Mouse (Mus musculus) liver, postnatal 0 days (tissue): ENCODE results near the gene Zbtb20. TPM values are rescaled to one million over a fixed set of nuclear protein-coding genes. Genes with fewer than 3 reads are reported as not detected.

Source experiments
- ATAC-seq: fragments of 200-750 bp; cut with Nextera tagmentation; 2 replicates; pipeline ENCODE4 v1.8.0; 2017; ENCODE audit warnings: mild to moderate bottlenecking, moderate library complexity
- DNase-seq: peaks from one replicate; pipeline ENCODE4 v3.0.0-alpha.2; 2016
- H3K27ac ChIP-seq: fragments of 300-500 bp; sonication (generic); 2 replicates; pipeline ENCODE4 v1.5.1; 2014; ENCODE audit warnings: antibody characterized with exemption, moderate library complexity, mild to moderate bottlenecking, low read depth
- H3K27me3 ChIP-seq: fragments of 300-500 bp; sonication (generic); 2 replicates; pipeline ENCODE4 v1.6.1; 2014; ENCODE audit warnings: low read length, control low read depth, mixed read lengths; ENCODE audit not compliant: insufficient read depth
- H3K36me3 ChIP-seq: fragments of 300-500 bp; sonication (generic); replicated peaks from 2 replicates; pipeline ENCODE4 v1.6.1; 2014; ENCODE audit warnings: mild to moderate bottlenecking, control low read depth, low read length, moderate library complexity, mixed read lengths; ENCODE audit not compliant: insufficient read depth
- H3K4me1 ChIP-seq: fragments of 300-500 bp; sonication (generic); 2 replicates; pipeline ENCODE4 v1.6.1; 2014; ENCODE audit warnings: antibody characterized with exemption, mild to moderate bottlenecking, control low read depth; ENCODE audit not compliant: insufficient read depth
- H3K4me2 ChIP-seq: fragments of 300-500 bp; sonication (generic); 2 replicates; pipeline ENCODE4 v1.6.1; 2014; ENCODE audit warnings: low read depth, mild to moderate bottlenecking, low read length, moderate library complexity, mixed read lengths
- H3K4me3 ChIP-seq: fragments of 300-500 bp; sonication (generic); 2 replicates; pipeline ENCODE4 v1.5.1; 2014; ENCODE audit warnings: low read depth, low read length
- H3K9ac ChIP-seq: fragments of 300-500 bp; sonication (generic); replicated peaks from 2 replicates; pipeline ENCODE4 v1.6.1; 2014; ENCODE audit warnings: mild to moderate bottlenecking, moderate library complexity
- H3K9me3 ChIP-seq: fragments of 300-500 bp; sonication (generic); 2 replicates; pipeline ENCODE4 v1.6.1; 2016; ENCODE audit warnings: mild to moderate bottlenecking, control low read depth, low read length, mixed read lengths
- CTCF ChIP-seq: sonication (generic); IDR thresholded peaks from 2 replicates; pipeline ENCODE4 v1.5.1; 2016; ENCODE audit warnings: antibody characterized with exemption, low read depth
- EP300 ChIP-seq: IDR thresholded peaks from 2 replicates; pipeline ENCODE4 v1.6.1; 2016; ENCODE audit warnings: antibody characterized with exemption, low read depth, mild to moderate bottlenecking
- WGBS: fragments of 180-500 bp; shearing (Covaris S2); extraction: QIAGEN DNeasy Blood & Tissue Kit; methylation state at CpG from one replicate; pipeline ENCODE4 v1.1.7; 2014; ENCODE audit not compliant: insufficient replicate concordance; 5-methylcytosine and 5-hydroxymethylcytosine counted together
- polyA plus RNA-seq: library from polyadenylated mRNA; unstranded; fragments of >200 nt; fragmentation: Nextera tagmentation; extraction: Ambion mirVana; gene quantifications from 2 replicates; pipeline ENCODE4 v1.2.1, GENCODE M21; 2015

Zbtb20 gene
- polyA plus RNA-seq, 1 experiment from 2014 or later: 9.2 TPM

DNA sequence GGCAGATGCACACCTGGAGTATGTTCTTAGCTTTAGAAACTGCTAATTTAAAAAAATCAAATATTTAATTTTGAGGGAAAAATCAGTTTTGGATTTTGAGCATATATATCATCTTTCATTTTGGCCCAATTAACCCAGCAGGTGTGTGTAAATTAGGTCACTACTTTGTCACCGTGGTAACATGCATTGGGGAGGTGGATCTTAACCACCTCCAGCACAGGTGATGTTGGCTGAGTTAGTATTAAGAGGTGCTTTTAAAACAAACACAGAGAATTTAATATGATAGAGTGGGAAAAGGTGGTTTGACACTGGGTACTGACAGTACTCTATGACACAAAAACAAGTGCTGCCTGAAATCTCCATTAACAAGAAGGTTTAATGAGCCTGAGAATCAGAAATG lies 218.5 kb downstream of the Zbtb20 start:
- no peaks in the 10 kb centered on the region for H3K27me3 ChIP-seq
- ATAC-seq (no peak), DNase-seq (no peak)
- H3K9ac ChIP-seq: no peak overlapping the region
- no peaks in the 10 kb centered on the region for H3K4me1 ChIP-seq
- no peaks in the 10 kb centered on the region for H3K36me3 ChIP-seq
- no peak overlapping the region for H3K27ac ChIP-seq
- no peak overlapping the region for H3K4me2 ChIP-seq
- 77% methylated on average over 1 of the region's 1 CpGs for WGBS
- H3K9me3 ChIP-seq: no peaks in the 10 kb centered on the region
- TF ChIP-seq CTCF: no peak
- no peak for TF ChIP-seq EP300
- no peak overlapping the region for H3K4me3 ChIP-seq

DNA sequence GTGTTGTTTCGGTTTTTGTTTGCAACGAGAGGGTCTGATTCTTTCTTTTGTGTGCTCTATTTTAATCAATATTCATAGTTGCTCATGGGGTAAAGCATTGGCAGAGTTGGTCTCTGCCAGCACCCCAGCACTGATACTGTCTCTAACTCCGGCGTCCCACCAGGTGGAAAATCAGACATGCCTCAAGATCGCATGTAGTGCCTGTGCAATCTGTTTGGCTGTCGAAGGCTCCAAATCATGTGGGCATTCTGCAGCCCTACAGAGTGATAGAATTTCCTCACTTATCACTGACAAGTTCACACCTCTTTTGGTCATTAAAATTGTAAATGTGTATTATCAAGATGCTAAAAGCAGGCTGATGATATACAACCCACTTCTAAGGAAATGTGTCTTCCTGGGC lies 219.1 kb downstream of the Zbtb20 start:
- H3K4me1 ChIP-seq: no peaks in the 10 kb centered on the region
- TF ChIP-seq CTCF (no peak), EP300 (no peak)
- no peak overlapping the region for H3K4me2 ChIP-seq

DNA sequence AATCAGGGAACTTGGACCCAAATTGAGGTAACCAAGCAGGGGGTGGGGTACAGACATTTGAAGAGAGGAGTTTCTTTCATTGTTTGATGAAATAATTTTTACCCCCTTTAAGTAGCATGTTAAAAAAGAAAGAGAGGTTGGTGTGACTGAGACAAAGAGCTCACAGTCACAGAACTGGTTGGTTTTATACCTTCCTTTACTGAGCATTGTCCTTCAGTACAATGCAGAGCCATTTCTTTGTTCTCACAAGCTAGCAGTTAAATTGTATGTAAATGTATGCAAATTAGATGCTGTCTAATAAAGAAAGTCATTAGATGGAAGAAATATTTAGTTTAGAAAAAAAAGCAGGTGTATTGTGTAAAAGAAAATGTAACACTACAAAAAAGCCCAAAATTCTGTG lies 220.4 kb downstream of the Zbtb20 start:
- Histone ChIP-seq H3K4me1 (no peaks in the 10 kb centered on the region), H3K9ac (no peak overlapping the region), H3K9me3 (no peaks in the 10 kb centered on the region), H3K27me3 (no peaks in the 10 kb centered on the region), H3K4me2 (no peak overlapping the region), H3K36me3 (no peaks in the 10 kb centered on the region), H3K4me3 (no peak overlapping the region), H3K27ac (no peak overlapping the region)
- DNase-seq: no peak
- ATAC-seq: no peak
- TF ChIP-seq CTCF (no peak), EP300 (no peak)

More for the DNA sequence above, 219.1 kb downstream of the Zbtb20 start:
- Histone ChIP-seq H3K9me3 (no peaks in the 10 kb centered on the region), H3K9ac (no peak overlapping the region), H3K4me3 (no peak overlapping the region), H3K27ac (no peak overlapping the region), H3K27me3 (no peaks in the 10 kb centered on the region), H3K36me3 (no peaks in the 10 kb centered on the region)
- 81% methylated on average over 6 of the region's 6 CpGs for WGBS
- DNase-seq (no peak), ATAC-seq (no peak)

DNA sequence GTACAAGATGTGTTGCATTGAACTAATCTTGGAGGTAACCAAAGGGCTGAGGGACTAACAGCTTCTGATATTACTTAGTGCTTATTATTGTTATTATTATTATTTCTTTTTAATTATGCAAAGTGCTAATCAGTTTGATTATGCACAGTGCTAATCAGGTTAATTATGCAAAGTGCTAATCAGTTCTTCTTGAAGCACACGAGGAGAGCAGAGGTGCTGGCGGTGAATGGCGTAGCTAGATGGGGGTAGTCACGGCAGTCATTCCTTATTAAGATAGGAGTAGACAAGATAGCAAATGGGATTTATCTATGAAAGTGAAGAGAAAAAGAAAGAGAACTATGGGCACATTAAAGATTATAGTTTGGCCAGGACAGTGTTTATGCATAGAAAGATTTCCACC lies 222.5 kb downstream of the Zbtb20 start:
- H3K4me1 ChIP-seq: no peaks in the 10 kb centered on the region
- H3K36me3 ChIP-seq: no peaks in the 10 kb centered on the region
- no peak overlapping the region for H3K4me3 ChIP-seq
- 78% methylated on average over 4 of the region's 4 CpGs for WGBS
- no peak overlapping the region for H3K9ac ChIP-seq
- ATAC-seq (no peak), DNase-seq (no peak)
- TF ChIP-seq CTCF (no peak), EP300 (no peak)
- no peaks in the 10 kb centered on the region for H3K27me3 ChIP-seq
- no peak overlapping the region for H3K4me2 ChIP-seq
- H3K9me3 ChIP-seq: no peaks in the 10 kb centered on the region
- no peak overlapping the region for H3K27ac ChIP-seq

DNA sequence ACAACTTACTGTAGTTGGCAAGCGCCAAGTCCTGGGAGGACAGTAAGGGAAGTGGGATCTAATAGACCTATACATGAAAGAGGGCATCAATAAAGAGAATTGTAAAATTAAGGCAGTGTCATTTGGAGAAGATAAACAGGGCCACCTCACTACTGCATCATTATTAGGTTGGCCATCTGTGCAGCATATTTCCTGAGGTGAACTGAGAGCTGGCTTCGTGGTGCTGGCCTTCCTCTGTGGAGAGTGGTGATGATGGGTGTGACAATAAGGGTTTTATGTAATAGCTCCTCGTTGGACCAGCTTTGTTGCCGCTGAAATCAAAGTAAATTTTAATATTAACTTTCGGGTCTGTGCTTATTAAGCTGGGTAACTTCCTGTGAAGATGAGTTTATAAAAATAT lies 223.0 kb downstream of the Zbtb20 start:
- no peak overlapping the region for H3K9ac ChIP-seq
- 72% methylated on average over 5 of the region's 5 CpGs for WGBS

DNA sequence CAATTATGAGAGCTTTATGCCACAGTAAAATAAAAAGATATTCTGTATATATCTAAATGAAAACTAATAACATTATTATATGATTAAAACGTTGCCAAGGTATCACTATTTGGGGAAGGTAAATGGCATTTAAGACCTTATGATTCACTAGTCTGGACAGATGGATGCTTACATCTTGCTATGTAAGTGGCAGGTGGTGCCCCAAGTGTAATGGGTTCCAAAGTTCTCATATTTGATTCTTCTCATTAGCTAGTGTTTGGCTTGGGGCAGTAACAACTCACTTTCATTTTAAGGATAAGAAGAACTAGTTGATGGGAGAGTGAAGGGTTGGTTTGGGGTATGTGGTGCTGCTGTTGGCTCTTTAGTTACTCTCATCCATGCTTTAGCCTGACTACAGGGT lies 235.6 kb downstream of the Zbtb20 start:
- Histone ChIP-seq H3K9ac (no peak overlapping the region), H3K4me1 (no peaks in the 10 kb centered on the region), H3K27ac (no peak overlapping the region), H3K9me3 (no peaks in the 10 kb centered on the region), H3K4me2 (no peak overlapping the region), H3K27me3 (no peaks in the 10 kb centered on the region), H3K36me3 (no peaks in the 10 kb centered on the region), H3K4me3 (no peak overlapping the region)
- TF ChIP-seq CTCF: no peak
- TF ChIP-seq EP300: no peak
- no peak for DNase-seq
- WGBS: 57% methylated on average over 1 of the region's 1 CpGs
- ATAC-seq: no peak

More for the DNA sequence above, 223.0 kb downstream of the Zbtb20 start:
- H3K27me3 ChIP-seq: no peaks in the 10 kb centered on the region
- no peaks in the 10 kb centered on the region for H3K9me3 ChIP-seq
- no peak overlapping the region for H3K27ac ChIP-seq
- H3K4me2 ChIP-seq: no peak overlapping the region
- H3K4me1 ChIP-seq: no peaks in the 10 kb centered on the region
- ATAC-seq (no peak), DNase-seq (no peak)
- no peaks in the 10 kb centered on the region for H3K36me3 ChIP-seq
- TF ChIP-seq EP300 (no peak), CTCF (no peak)
- H3K4me3 ChIP-seq: no peak overlapping the region

DNA sequence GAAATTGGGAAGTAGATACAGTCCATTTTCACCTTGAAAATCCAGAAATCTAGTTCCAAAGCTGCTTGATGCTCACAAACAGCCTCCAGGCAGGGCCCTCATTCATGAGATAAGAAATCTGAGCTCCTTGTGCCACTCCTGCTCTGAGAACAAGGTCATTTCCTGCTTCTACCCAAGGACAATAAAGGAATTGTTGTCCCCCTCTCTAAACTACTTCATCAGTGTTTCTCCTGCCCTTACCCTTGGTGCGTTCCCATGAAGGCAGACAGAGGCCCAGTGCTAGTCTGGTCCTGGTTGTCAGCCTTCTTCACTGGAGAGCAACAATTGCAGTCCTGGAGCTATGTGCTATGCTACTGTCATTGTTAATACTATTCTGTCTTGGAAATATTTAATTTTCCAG lies 238.3 kb downstream of the Zbtb20 start:
- no peak for ATAC-seq
- Histone ChIP-seq H3K4me3 (no peak overlapping the region), H3K4me1 (no peaks in the 10 kb centered on the region), H3K4me2 (no peak overlapping the region), H3K27me3 (no peaks in the 10 kb centered on the region), H3K9me3 (no peaks in the 10 kb centered on the region), H3K9ac (no peak overlapping the region), H3K36me3 (no peaks in the 10 kb centered on the region), H3K27ac (no peak overlapping the region)
- no peak for DNase-seq
- 83% methylated on average over 1 of the region's 1 CpGs for WGBS
- no peak for TF ChIP-seq CTCF
- TF ChIP-seq EP300: no peak
